Mouse (Mus musculus) embryonic facial prominence, embryonic 12.5 days (tissue): Measurements from ENCODE around the gene Srsf4. TPM values are rescaled to one million over a fixed set of nuclear protein-coding genes. Genes with fewer than 3 reads are reported as not detected.
A peak's percentile ranks its signal among the peaks of the same experiment; 100 is the strongest.

ENCODE experiments used
- ATAC-seq: fragments of 200-750 bp; cut with Nextera tagmentation; 2 replicates; pipeline ENCODE4 v1.8.0; 2017; ENCODE audit not compliant: insufficient number of reproducible peaks, insufficient read depth, low FRiP score, low TSS enrichment
- H3K27ac ChIP-seq: fragments of 300-500 bp; sonication (generic); 2 replicates; pipeline ENCODE4 v1.5.1; 2016; ENCODE audit warnings: mild to moderate bottlenecking
- H3K27me3 ChIP-seq: fragments of 300-500 bp; sonication (generic); 2 replicates; pipeline ENCODE4 v1.6.1; 2016; ENCODE audit warnings: mild to moderate bottlenecking, moderate library complexity
- H3K36me3 ChIP-seq: fragments of 300-500 bp; sonication (generic); 2 replicates; pipeline ENCODE4 v1.6.1; 2016; ENCODE audit warnings: mild to moderate bottlenecking
- H3K4me1 ChIP-seq: fragments of 300-500 bp; sonication (generic); 2 replicates; pipeline ENCODE4 v1.6.1; 2016
- H3K4me2 ChIP-seq: fragments of 300-500 bp; sonication (generic); replicated peaks from 2 replicates; pipeline ENCODE4 v1.6.1; 2016; ENCODE audit warnings: mild to moderate bottlenecking, moderate library complexity
- H3K4me3 ChIP-seq: fragments of 300-500 bp; sonication (generic); 2 replicates; pipeline ENCODE4 v1.5.1; 2016; ENCODE audit warnings: mild to moderate bottlenecking
- H3K9ac ChIP-seq: fragments of 300-500 bp; sonication (generic); 2 replicates; pipeline ENCODE4 v1.6.1; 2016; ENCODE audit warnings: mild to moderate bottlenecking, moderate library complexity
- H3K9me3 ChIP-seq: fragments of 300-500 bp; sonication (generic); 2 replicates; pipeline ENCODE4 v1.6.1; 2016; ENCODE audit warnings: mild to moderate bottlenecking, moderate library complexity
- WGBS: fragments of 180-500 bp; shearing (Covaris S2); methylation state at CpG from one replicate; pipeline ENCODE4 v1.1.7; 2016; 5-methylcytosine and 5-hydroxymethylcytosine counted together
- polyA plus RNA-seq: library from polyadenylated mRNA; unstranded; fragments of >200 nt; fragmentation: Nextera tagmentation; extraction: Ambion mirVana; gene quantifications from 2 replicates; pipeline ENCODE4 v1.2.1, GENCODE M21; 2016

Srsf4 gene
- polyA plus RNA-seq, 1 experiment from 2014 or later: 143 TPM

DNA sequence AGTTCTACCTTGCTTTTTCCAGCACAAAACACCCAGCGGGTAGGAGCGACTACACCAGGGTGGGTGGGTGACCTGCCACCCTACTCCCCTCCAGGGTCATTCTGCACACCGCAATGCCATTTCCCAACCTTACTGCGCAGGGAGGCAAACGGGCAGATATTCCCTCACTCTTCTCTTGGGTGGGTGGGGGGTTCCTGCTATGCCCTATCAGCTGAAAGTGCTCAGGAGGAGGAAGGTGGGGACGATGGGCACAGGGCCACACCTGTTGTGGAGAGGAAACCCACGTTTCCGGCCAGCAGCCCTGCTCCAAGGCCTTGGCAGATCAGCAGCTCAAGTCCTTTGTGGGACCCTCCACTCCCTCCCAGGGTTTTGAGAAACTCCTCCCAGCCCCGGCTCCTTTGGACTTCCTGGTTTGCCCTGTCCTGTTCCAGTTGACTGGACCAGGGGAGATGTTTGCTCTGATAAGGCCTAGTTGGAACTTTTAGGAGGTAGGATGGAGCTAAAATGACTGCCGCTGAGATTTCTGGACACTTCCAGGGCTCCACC lies 43.7 kb downstream of the Srsf4 start:
- no peak for ATAC-seq
- 74% methylated on average over 10 of the region's 10 CpGs for WGBS
- peaks cover 62% of the 10 kb centered on the region for H3K27me3 ChIP-seq
- no peak overlapping the region for H3K4me2 ChIP-seq
- no peak overlapping the region for H3K9ac ChIP-seq
- H3K9me3 ChIP-seq: no peaks in the 10 kb centered on the region
- H3K36me3 ChIP-seq: no peaks in the 10 kb centered on the region
- H3K4me3 ChIP-seq: no peak overlapping the region
- peaks cover 65% of the 10 kb centered on the region for H3K4me1 ChIP-seq
- no peak overlapping the region for H3K27ac ChIP-seq

DNA sequence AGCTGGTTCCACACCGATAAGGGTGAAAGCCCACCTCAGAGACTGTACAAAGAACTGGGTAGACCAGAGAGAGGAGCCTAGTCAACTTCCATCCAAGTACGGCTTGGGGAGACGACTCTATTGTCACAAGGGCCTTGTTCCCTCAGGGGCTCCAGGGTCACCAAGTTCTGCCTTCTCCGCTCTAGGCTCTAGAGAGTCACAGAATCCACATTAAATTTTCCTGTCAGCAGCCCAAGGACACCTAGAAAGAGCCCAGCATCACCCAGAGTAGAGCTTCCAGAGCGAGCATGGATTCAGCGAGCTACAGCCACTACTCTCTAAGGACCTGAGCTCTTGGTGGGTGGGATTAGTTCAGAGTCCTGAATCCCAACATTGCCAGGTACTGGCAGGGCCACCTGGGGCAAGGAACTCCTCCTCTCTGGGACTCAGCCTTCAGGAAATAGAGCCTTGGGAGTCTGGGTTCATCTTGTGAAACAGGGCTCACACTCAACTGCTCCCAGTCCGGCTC lies 44.7 kb downstream of the Srsf4 start:
- no peak for ATAC-seq
- Histone ChIP-seq H3K4me1 (peaks cover 74% of the 10 kb centered on the region), H3K4me2 (peak overlapping the region; percentile 86; the same call in 1 of the 2 replicates), H3K9ac (no peak overlapping the region), H3K9me3 (no peaks in the 10 kb centered on the region), H3K36me3 (no peaks in the 10 kb centered on the region), H3K27me3 (peaks cover 65% of the 10 kb centered on the region), H3K27ac (peak overlapping the region; percentile 96), H3K4me3 (no peak overlapping the region)
- 51% methylated on average over 7 of the region's 7 CpGs for WGBS

DNA sequence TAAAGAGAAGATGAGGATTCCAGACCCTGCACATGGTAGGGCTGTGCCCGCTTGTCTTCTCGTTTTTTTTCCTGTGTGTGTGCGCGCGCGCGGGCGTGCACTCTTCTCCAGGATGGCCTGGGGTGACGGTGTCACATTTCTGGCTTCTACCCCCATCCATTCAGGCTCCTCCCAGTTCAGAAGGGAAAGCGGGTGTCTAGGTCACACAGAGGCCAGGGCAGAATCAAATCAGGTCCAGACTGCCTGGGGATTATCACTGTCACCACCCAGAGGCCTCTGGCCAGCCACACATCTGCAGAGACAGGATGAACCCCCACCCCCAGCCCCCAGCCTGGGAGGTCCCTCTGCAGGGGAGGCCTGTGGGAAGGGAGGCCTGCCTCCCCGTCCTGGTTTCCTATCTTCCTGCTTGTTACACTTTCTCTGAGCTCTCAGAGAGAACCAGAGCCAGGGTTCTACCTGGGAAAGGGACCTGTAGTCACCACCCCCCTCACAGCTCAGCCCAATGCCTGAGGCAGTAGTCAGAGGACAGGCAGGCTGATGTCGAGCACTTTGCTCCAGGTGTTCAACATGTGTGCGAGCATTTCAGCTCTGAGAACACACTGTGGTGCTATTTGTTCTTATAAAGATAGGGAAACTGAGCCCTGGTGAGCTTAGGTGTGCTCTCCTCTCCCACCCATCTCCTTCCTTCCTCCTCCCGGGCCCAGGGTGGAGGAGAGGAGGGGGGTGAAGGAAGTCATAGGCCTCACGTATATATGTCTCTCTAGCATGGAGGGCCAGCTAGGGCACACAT lies 45.5 kb downstream of the Srsf4 start:
- Histone ChIP-seq H3K4me1 (peaks cover 76% of the 10 kb centered on the region), H3K36me3 (no peaks in the 10 kb centered on the region), H3K9ac (0 out of 2 replicates have a peak overlapping the region, but pooled peaks have one; percentile 3), H3K9me3 (no peaks in the 10 kb centered on the region), H3K4me2 (peak overlapping the region; percentile 86), H3K27ac (peak overlapping the region; percentile 96), H3K27me3 (peaks cover 61% of the 10 kb centered on the region), H3K4me3 (0 out of 2 replicates have a peak overlapping the region, but pooled peaks have one; percentile 5)
- WGBS: 1% methylated on average over 15 of the region's 15 CpGs
- peak; percentile 32; the same call in 1 of the 2 replicates for ATAC-seq

- Histone ChIP-seq H3K9ac (peak overlapping the region; percentile 77), H3K4me2 (peak overlapping the region; percentile 86), H3K36me3 (peaks cover under 1% of the 10 kb centered on the region), H3K4me1 (peaks cover 78% of the 10 kb centered on the region), H3K27ac (peak overlapping the region; percentile 96), H3K9me3 (no peaks in the 10 kb centered on the region), H3K27me3 (peaks cover 57% of the 10 kb centered on the region), H3K4me3 (peak overlapping the region; percentile 65)
- ATAC-seq: no peak
- 5% methylated on average over 15 of the region's 15 CpGs for WGBS
These were observed 46.2 kb downstream of the Srsf4 start for GRCm38 (mm10) chr4:131919506-131920140.

GRCm38 (mm10) chr4:131920141-131920594 lies 46.8 kb downstream of the Srsf4 start:
- ATAC-seq: no peak
- Histone ChIP-seq H3K4me2 (peak overlapping the region; percentile 86), H3K4me1 (peaks cover 79% of the 10 kb centered on the region), H3K9me3 (no peaks in the 10 kb centered on the region), H3K9ac (peak overlapping the region; percentile 77), H3K27me3 (peaks cover 57% of the 10 kb centered on the region), H3K36me3 (peaks cover 6% of the 10 kb centered on the region), H3K4me3 (peak overlapping the region; percentile 65), H3K27ac (peak overlapping the region; percentile 96)
- WGBS: under 1% methylated on average over 47 of the region's 51 CpGs

DNA sequence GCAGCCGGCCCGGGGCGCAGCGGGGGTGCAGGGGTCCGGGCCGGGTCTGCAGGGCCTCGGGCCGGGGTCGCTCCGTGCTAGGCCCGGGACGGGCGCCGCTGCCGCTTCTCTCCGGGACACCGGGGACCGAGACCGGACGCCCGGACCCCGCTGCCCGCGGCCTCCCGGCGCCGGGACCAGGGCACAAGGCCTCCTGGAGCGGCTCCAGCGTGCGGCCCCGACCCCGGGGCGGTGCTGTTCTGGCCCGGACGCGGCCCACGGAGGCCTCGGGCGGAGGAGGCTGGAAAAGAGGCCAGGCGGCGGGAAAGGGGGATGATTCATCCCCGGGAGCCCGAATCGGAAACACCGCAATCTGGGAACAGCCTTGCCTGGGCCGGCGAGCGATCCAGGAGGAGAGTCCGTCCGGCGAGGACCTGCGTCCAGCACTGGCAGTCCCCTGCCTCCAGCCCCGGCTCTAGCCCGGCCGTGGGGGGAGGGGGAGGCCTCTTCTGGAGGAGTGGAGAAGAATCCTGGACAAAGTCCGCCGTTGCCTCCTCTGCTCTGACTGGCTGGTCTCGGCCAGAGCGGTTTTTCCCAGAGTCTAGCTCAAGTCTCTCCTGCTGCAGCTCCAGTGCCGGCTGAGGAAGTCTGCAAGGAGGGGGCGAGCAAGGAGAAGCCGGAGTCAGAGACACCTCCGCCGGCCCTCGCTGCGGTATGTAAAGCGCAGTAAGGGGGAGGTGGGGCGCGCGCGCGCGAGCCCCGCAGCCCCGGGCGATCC lies 47.4 kb downstream of the Srsf4 start:
- Histone ChIP-seq H3K9ac (peak overlapping the region; percentile 77), H3K4me2 (peak overlapping the region; percentile 86), H3K36me3 (peaks cover 12% of the 10 kb centered on the region), H3K27me3 (peaks cover 54% of the 10 kb centered on the region), H3K4me1 (peaks cover 74% of the 10 kb centered on the region), H3K27ac (peak overlapping the region; percentile 96), H3K4me3 (peak overlapping the region; percentile 65), H3K9me3 (no peaks in the 10 kb centered on the region)
- under 1% methylated on average over 71 of the region's 76 CpGs for WGBS
- ATAC-seq: no peak

- WGBS: under 1% methylated on average over 120 of the region's 130 CpGs
- H3K27ac ChIP-seq: peak within 1 kb of the TSS; percentile 96
- H3K4me1 ChIP-seq: peaks cover 71% of the 10 kb centered on the region
- H3K36me3 ChIP-seq: peaks cover 21% of the 10 kb centered on the region
- no peaks in the 10 kb centered on the region for H3K9me3 ChIP-seq
- peak within 1 kb of the TSS; percentile 86 for H3K4me2 ChIP-seq
- peak within 1 kb of the TSS; percentile 77 for H3K9ac ChIP-seq
- peaks cover 45% of the 10 kb centered on the region for H3K27me3 ChIP-seq
- peak within 1 kb of the TSS; percentile 65 for H3K4me3 ChIP-seq
- ATAC-seq: no peak
These were observed 48.3 kb downstream of the Srsf4 start, which contains the start of gene Tmem200b for GRCm38 (mm10) chr4:131921461-131922346. TSS of gene Tmem200b (plus strand) at chr4:131921771.

DNA sequence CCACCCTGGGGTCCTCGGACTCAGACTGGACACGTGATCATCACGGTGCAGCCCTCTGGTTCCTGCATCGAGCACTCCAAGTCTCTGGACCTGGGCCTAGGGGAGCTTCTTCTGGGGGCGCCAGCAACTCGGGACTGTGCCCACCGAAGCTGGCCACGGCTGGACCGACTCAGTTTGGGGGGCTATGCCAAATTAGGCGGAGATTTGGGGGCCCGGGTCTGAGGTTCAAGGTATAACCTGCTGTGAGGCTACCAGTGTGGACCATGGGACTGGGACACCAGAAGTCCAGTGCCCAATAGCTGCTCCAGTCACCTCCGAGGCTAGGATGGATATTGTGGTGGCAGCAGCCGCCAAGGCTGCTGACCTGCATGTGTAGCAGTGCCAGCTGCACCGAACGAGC lies 49.0 kb downstream of the Srsf4 start:
- no peak for ATAC-seq
- Histone ChIP-seq H3K4me2 (peak overlapping the region; percentile 86), H3K27me3 (peaks cover 39% of the 10 kb centered on the region), H3K4me3 (peak overlapping the region; percentile 65), H3K4me1 (peaks cover 66% of the 10 kb centered on the region), H3K9me3 (no peaks in the 10 kb centered on the region), H3K27ac (no peak overlapping the region), H3K9ac (peak overlapping the region; percentile 77), H3K36me3 (peaks cover 27% of the 10 kb centered on the region)
- 55% methylated on average over 15 of the region's 15 CpGs for WGBS

- ATAC-seq: no peak
These were observed 50.8 kb downstream of the Srsf4 start for GRCm38 (mm10) chr4:131924096-131924810.

DNA sequence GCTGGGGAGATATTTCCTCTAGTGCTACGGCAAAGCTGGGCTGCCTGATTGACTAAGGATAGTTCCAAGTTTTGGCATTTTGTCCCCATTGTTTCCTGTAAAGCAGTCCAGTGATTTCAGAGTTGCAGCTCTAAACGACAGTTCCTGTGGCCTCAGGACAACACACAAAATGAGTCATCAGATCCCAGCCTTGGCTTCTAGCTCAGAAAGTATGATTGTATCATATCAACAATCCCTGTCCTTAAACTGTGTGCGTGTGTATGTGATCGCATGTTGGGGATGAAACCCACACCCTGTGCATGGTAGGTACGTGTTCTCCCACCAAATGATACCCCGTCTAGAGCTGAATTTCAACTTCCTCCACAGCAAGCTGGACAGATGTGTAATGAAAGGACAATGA lies 55.7 kb downstream of the Srsf4 start:
- WGBS: 86% methylated on average over 6 of the region's 6 CpGs
- peaks cover 17% of the 10 kb centered on the region for H3K4me1 ChIP-seq
- ATAC-seq: no peak
- H3K4me2 ChIP-seq: no peak overlapping the region
- no peaks in the 10 kb centered on the region for H3K9me3 ChIP-seq
- no peak overlapping the region for H3K9ac ChIP-seq
- no peak overlapping the region for H3K27ac ChIP-seq
- no peaks in the 10 kb centered on the region for H3K27me3 ChIP-seq
- no peak overlapping the region for H3K4me3 ChIP-seq
- H3K36me3 ChIP-seq: peaks cover 82% of the 10 kb centered on the region

More at GRCm38 (mm10) chr4:131924096-131924810, 50.8 kb downstream of the Srsf4 start:
- peaks cover 45% of the 10 kb centered on the region for H3K36me3 ChIP-seq
- H3K4me2 ChIP-seq: no peak overlapping the region
- no peak overlapping the region for H3K9ac ChIP-seq
- 57% methylated on average over 6 of the region's 6 CpGs for WGBS
- H3K4me1 ChIP-seq: peaks cover 53% of the 10 kb centered on the region
- peaks cover 28% of the 10 kb centered on the region for H3K27me3 ChIP-seq
- no peak overlapping the region for H3K4me3 ChIP-seq
- no peak overlapping the region for H3K27ac ChIP-seq
- no peaks in the 10 kb centered on the region for H3K9me3 ChIP-seq
